Mouse (Mus musculus): ENCODE results near the gene Ccpg1os.

Gene Ccpg1os

GRCm38 (mm10) chr9:72985250-72986220 lies at the start of gene Ccpg1os, which contains the start of gene Ccpg1:
Ccpg1os (minus strand) TSS chr9:72985382.
Ccpg1 (plus strand) TSS chr9:72985429.
- peak; percentile 93 for DNase-seq (ENCODE audit: low read depth, low spot score)

- no peak for DNase-seq (ENCODE audit: low read depth, low spot score)
Measured at GRCm38 (mm10) chr9:73033406-73033805, 48.2 kb upstream of the Ccpg1os start.

- no peak for DNase-seq (ENCODE audit: low read depth, low spot score)
Measured at GRCm38 (mm10) chr9:73031421-73031820, 46.2 kb upstream of the Ccpg1os start.

- DNase-seq (ENCODE audit: low read depth, low spot score): no peak
Measured at GRCm38 (mm10) chr9:73030443-73030842, 45.3 kb upstream of the Ccpg1os start.

- peak; percentile 38 for DNase-seq (ENCODE audit: low read depth, low spot score)
Measured at GRCm38 (mm10) chr9:73025818-73026636, 40.8 kb upstream of the Ccpg1os start.

- DNase-seq (ENCODE audit: low read depth, low spot score): no peak
Measured at GRCm38 (mm10) chr9:73020566-73021097, 35.5 kb upstream of the Ccpg1os start.

- no peak for DNase-seq (ENCODE audit: low read depth, low spot score)
Measured at GRCm38 (mm10) chr9:73019841-73020240, 34.7 kb upstream of the Ccpg1os start.

GRCm38 (mm10) chr9:73014724-73015123 lies 29.5 kb upstream of the Ccpg1os start:
- no peak for DNase-seq (ENCODE audit: low read depth, low spot score)

- no peak for DNase-seq (ENCODE audit: low read depth, low spot score)
Measured at GRCm38 (mm10) chr9:73012629-73013028, 27.4 kb upstream of the Ccpg1os start.

GRCm38 (mm10) chr9:73008384-73008783 lies 23.2 kb upstream of the Ccpg1os start:
- DNase-seq (ENCODE audit: low read depth, low spot score): no peak

GRCm38 (mm10) chr9:73006175-73006574 lies 21.0 kb upstream of the Ccpg1os start:
- no peak for DNase-seq (ENCODE audit: low read depth, low spot score)

GRCm38 (mm10) chr9:73005106-73005505 lies 19.9 kb upstream of the Ccpg1os start:
- DNase-seq (ENCODE audit: low read depth, low spot score): no peak

GRCm38 (mm10) chr9:73004076-73004475 lies 18.9 kb upstream of the Ccpg1os start:
- no peak for DNase-seq (ENCODE audit: low read depth, low spot score)

- no peak for DNase-seq (ENCODE audit: low read depth, low spot score)
Measured at GRCm38 (mm10) chr9:73002177-73002576, 17.0 kb upstream of the Ccpg1os start.

- DNase-seq (ENCODE audit: low read depth, low spot score): no peak
Measured at GRCm38 (mm10) chr9:73001314-73002011, 16.3 kb upstream of the Ccpg1os start.

GRCm38 (mm10) chr9:73000487-73000886 lies 15.3 kb upstream of the Ccpg1os start:
- no peak for DNase-seq (ENCODE audit: low read depth, low spot score)

- no peak for DNase-seq (ENCODE audit: low read depth, low spot score)
Measured at GRCm38 (mm10) chr9:72996806-72997205, 11.6 kb upstream of the Ccpg1os start.

GRCm38 (mm10) chr9:72996167-72996566 lies 11.0 kb upstream of the Ccpg1os start:
- no peak for DNase-seq (ENCODE audit: low read depth, low spot score)

GRCm38 (mm10) chr9:72992576-72992975 lies 7.4 kb upstream of the Ccpg1os start:
- DNase-seq (ENCODE audit: low read depth, low spot score): no peak

- no peak for DNase-seq (ENCODE audit: low read depth, low spot score)
Measured at GRCm38 (mm10) chr9:72991420-72991819, 6.2 kb upstream of the Ccpg1os start.

GRCm38 (mm10) chr9:72988706-72989105 lies 3.5 kb upstream of the Ccpg1os start:
- DNase-seq (ENCODE audit: low read depth, low spot score): no peak
